Mouse (Mus musculus) forebrain, embryonic 12.5 days (tissue): ENCODE measurements at regions not wholly inside any gene's neighbourhood (a gene's known extent, or its start where the extent isn't known, plus 50 kb on each side); places are given as distances from the start of the nearest gene placed in this dataset.

Experiments
- ATAC-seq: fragments of 200-750 bp; cut with Nextera tagmentation; 2 replicates; pipeline ENCODE4 v1.8.0; 2017; ENCODE audit warnings: moderate TSS enrichment; ENCODE audit not compliant: low FRiP score
- H3K27ac ChIP-seq: fragments of 300-500 bp; sonication (generic); 2 replicates; pipeline ENCODE4 v1.5.1; 2016; ENCODE audit warnings: mild to moderate bottlenecking
- H3K27me3 ChIP-seq: fragments of 300-500 bp; sonication (generic); 2 replicates; pipeline ENCODE4 v1.6.1; 2016; ENCODE audit warnings: mild to moderate bottlenecking
- H3K36me3 ChIP-seq: fragments of 300-500 bp; sonication (generic); replicated peaks from 2 replicates; pipeline ENCODE4 v1.6.1; 2016; ENCODE audit warnings: mild to moderate bottlenecking
- H3K4me1 ChIP-seq: fragments of 300-500 bp; sonication (generic); 2 replicates; pipeline ENCODE4 v1.6.1; 2016
- H3K4me2 ChIP-seq: fragments of 300-500 bp; sonication (generic); 2 replicates; pipeline ENCODE4 v1.6.1; 2016; ENCODE audit warnings: mild to moderate bottlenecking, moderate library complexity
- H3K4me3 ChIP-seq: fragments of 300-500 bp; sonication (generic); replicated peaks from 2 replicates; pipeline ENCODE4 v1.5.1; 2016; ENCODE audit warnings: mild to moderate bottlenecking
- H3K9ac ChIP-seq: fragments of 300-500 bp; sonication (generic); 2 replicates; pipeline ENCODE4 v1.6.1; 2016; ENCODE audit warnings: mild to moderate bottlenecking
- H3K9me3 ChIP-seq: fragments of 300-500 bp; sonication (generic); 2 replicates; pipeline ENCODE4 v1.6.1; 2016
- WGBS: fragments of 180-500 bp; shearing (Covaris S2); methylation state at CpG from one replicate; pipeline ENCODE4 v1.1.7; 2016; 5-methylcytosine and 5-hydroxymethylcytosine counted together

DNA sequence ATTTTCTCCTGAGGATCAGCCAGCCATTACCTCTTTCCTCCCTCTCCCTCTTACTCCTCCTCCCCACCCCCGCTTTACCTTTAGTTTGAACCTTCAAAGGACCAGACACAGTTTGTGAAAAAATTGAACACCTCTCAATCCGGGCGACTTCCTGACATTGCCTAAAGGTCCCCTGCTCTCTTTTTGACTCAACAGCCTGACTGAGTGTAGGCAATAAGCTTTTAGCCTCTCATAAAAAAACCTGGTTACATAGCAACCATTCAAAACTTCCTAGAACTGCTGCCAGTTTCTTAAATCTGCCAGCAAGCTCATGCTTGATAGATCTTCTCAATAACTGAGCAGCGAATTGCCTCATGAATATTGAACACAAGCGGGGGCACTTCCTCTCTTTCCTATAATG is 71.7 kb downstream of the Zfp945 start:
- Histone ChIP-seq H3K27ac (no peak overlapping the region), H3K27me3 (no peaks in the 10 kb centered on the region), H3K4me3 (no peak overlapping the region), H3K36me3 (peaks cover 16% of the 10 kb centered on the region), H3K4me2 (no peak overlapping the region), H3K4me1 (no peaks in the 10 kb centered on the region), H3K9me3 (peaks cover 60% of the 10 kb centered on the region), H3K9ac (no peak overlapping the region)
- 80% methylated on average over 5 of the region's 5 CpGs for WGBS
- ATAC-seq, result no peak

GRCm38 (mm10) chr17:22784481-22784880 is 82.5 kb downstream of the Zfp945 start:
- H3K4me2 ChIP-seq, result no peak overlapping the region
- H3K9me3 ChIP-seq, result peaks cover 31% of the 10 kb centered on the region
- no peak for ATAC-seq
- 93% methylated on average over 2 of the region's 2 CpGs for WGBS
- no peak overlapping the region for H3K9ac ChIP-seq
- H3K27me3 ChIP-seq, result no peaks in the 10 kb centered on the region
- no peaks in the 10 kb centered on the region for H3K4me1 ChIP-seq
- H3K36me3 ChIP-seq, result peaks cover 36% of the 10 kb centered on the region
- H3K27ac ChIP-seq, result no peak overlapping the region
- H3K4me3 ChIP-seq, result no peak overlapping the region

DNA sequence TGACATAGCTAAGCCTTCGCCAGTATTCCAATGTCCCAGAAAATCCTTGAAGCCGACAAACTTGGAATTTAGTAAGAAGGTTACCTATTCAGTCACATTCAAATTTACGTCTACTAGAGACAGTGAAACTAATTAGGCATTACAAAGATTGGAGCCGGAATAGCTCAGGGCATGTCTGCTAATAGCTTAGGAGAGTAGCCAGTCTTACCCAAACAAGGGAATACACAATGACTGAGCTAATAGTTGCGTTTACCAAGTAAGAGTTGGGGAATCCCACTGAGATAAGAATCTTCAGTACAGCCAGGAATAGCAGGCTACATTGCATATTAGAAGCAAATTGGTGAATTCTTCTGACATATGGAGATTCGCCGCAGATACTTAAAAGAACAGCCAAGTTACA is 121.2 kb downstream of the Zfp945 start:
- Histone ChIP-seq H3K4me3 (no peak overlapping the region), H3K27me3 (no peaks in the 10 kb centered on the region), H3K4me2 (no peak overlapping the region), H3K27ac (no peak overlapping the region), H3K9ac (no peak overlapping the region), H3K4me1 (no peaks in the 10 kb centered on the region), H3K36me3 (no peaks in the 10 kb centered on the region), H3K9me3 (no peaks in the 10 kb centered on the region)
- 56% methylated on average over 7 of the region's 7 CpGs for WGBS
- ATAC-seq, result no peak

DNA sequence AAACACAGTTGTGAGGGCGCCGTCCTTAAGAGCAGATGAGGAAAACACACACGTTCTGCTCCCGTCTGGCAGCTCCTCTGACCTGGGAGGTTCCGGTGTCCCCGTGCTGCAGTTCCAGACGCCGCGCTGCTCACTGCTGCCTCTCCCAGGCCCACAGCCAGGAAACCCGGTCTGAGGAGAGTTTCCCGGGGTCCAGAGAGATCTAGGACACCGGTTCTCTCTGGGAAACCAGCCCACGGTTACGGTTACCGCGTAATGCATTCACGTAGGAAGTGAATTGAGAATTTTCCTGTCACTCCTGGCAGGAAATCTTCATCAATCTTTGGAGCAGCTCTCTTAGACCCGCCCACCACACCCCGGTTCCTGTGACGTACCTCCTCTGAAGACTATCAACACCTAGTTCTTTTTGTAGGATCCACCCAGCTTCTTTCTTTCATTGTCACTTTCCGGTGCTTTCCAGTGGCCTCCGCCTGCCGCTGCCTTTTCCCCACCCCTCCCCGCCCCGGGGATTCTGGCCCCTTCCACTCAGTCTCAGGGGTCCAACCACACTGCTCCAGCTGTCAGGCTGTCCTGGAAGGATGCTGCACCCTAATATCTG is 127.3 kb downstream of the Zfp945 start:
- ATAC-seq, result peak; percentile 93
- H3K4me2 ChIP-seq, result peak overlapping the region; percentile 60
- WGBS, result under 1% methylated on average over 25 of the region's 25 CpGs
- peaks cover 9% of the 10 kb centered on the region for H3K36me3 ChIP-seq
- H3K9me3 ChIP-seq, result peaks cover 8% of the 10 kb centered on the region; the same call in 1 of the 2 replicates
- H3K27ac ChIP-seq, result peak overlapping the region; percentile 76
- H3K4me3 ChIP-seq, result peak overlapping the region; percentile 57
- no peaks in the 10 kb centered on the region for H3K27me3 ChIP-seq
- H3K4me1 ChIP-seq, result peaks cover 7% of the 10 kb centered on the region; the same call in 1 of the 2 replicates
- H3K9ac ChIP-seq, result peak overlapping the region; percentile 64

DNA sequence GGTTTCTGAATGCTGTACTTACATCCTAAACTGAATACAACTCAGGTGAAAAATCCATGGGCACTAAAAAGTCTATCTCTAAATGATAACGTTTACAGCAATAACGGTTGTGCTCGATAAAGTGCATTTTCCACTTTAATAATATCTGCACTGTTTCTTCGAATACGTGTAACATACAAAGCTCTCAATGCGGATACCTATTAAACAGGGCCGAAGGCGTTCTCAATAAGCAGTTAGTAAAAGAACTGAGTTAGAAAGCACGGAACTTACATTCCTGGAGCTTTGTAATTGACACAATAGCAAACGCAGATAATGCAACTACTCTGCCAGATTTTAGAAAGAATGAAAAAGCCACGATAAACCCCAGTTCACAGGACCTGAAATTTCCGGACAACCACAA is 127.8 kb downstream of the Zfp945 start:
- peak overlapping the region; percentile 76 for H3K27ac ChIP-seq
- H3K4me3 ChIP-seq, result peak overlapping the region; percentile 57
- peaks cover 13% of the 10 kb centered on the region; the same call in 1 of the 2 replicates for H3K9me3 ChIP-seq
- ATAC-seq, result peak; percentile 22; the same call in 1 of the 2 replicates
- H3K9ac ChIP-seq, result peak overlapping the region; percentile 64
- H3K27me3 ChIP-seq, result no peaks in the 10 kb centered on the region
- peaks cover 7% of the 10 kb centered on the region; the same call in 1 of the 2 replicates for H3K4me1 ChIP-seq
- WGBS, result 12% methylated on average over 12 of the region's 12 CpGs
- peak overlapping the region; percentile 60 for H3K4me2 ChIP-seq
- peaks cover 9% of the 10 kb centered on the region for H3K36me3 ChIP-seq

- Histone ChIP-seq H3K4me3 (no peak overlapping the region), H3K9ac (no peak overlapping the region), H3K27ac (no peak overlapping the region), H3K27me3 (no peaks in the 10 kb centered on the region), H3K4me2 (no peak overlapping the region), H3K4me1 (peaks cover 7% of the 10 kb centered on the region; the same call in 1 of the 2 replicates), H3K9me3 (peaks cover 22% of the 10 kb centered on the region; the same call in 1 of the 2 replicates), H3K36me3 (peaks cover 9% of the 10 kb centered on the region)
- ATAC-seq, result no peak
- WGBS, result 91% methylated on average over 4 of the region's 4 CpGs
These were observed 130.6 kb downstream of the Zfp945 start for GRCm38 (mm10) chr17:22736360-22736759.
